Mouse (Mus musculus) frontal cortex, postnatal 10 days (tissue): Measurements from ENCODE around the gene Rnf212b.

Experiments used
- DNase-seq, 2 experiments: peaks; one replicate each; pipeline ENCODE4 v3.0.0; 2022; ENCODE audit warnings: low spot score in 2 of 2, mixed read lengths in 1 of 2

Rnf212b gene

GRCm38 (mm10) chr14:54796760-54797159 lies 17.2 kb upstream of the Rnf212b start:
- DNase-seq = no peak

- DNase-seq = no peak
Observed at GRCm38 (mm10) chr14:54799686-54800085, 14.3 kb upstream of the Rnf212b start.

GRCm38 (mm10) chr14:54802428-54802827 lies 11.5 kb upstream of the Rnf212b start:
- no peak for DNase-seq

GRCm38 (mm10) chr14:54806124-54806523 lies 7.8 kb upstream of the Rnf212b start:
- DNase-seq = no peak

- DNase-seq = no peak
Observed at GRCm38 (mm10) chr14:54808718-54809667, 4.9 kb upstream of the Rnf212b start.

- DNase-seq = no peak
Observed at GRCm38 (mm10) chr14:54809668-54810033, 4.3 kb upstream of the Rnf212b start.

- DNase-seq = no peak
Observed at GRCm38 (mm10) chr14:54815737-54816136, 1.8 kb downstream of the Rnf212b start.

- no peak for DNase-seq
Observed at GRCm38 (mm10) chr14:54817791-54818190, 3.9 kb downstream of the Rnf212b start.

- no peak for DNase-seq
Observed at GRCm38 (mm10) chr14:54822301-54822700, 8.4 kb downstream of the Rnf212b start.

- DNase-seq = no peak
Observed at GRCm38 (mm10) chr14:54823716-54824115, 9.8 kb downstream of the Rnf212b start.

- DNase-seq = no peak
Observed at GRCm38 (mm10) chr14:54843461-54843860, 29.5 kb downstream of the Rnf212b start.

- no peak for DNase-seq
Observed at GRCm38 (mm10) chr14:54855726-54856125, 41.8 kb downstream of the Rnf212b start.

GRCm38 (mm10) chr14:54856703-54857102 lies 42.8 kb downstream of the Rnf212b start:
- no peak for DNase-seq

- DNase-seq = no peak
Observed at GRCm38 (mm10) chr14:54857891-54858290, 44.0 kb downstream of the Rnf212b start.

- peak in 1 of 2 experiments; percentile 36 for DNase-seq
Observed at GRCm38 (mm10) chr14:54860511-54860910, 46.6 kb downstream of the Rnf212b start.

- DNase-seq = peak; percentile 87 to 89
Observed at GRCm38 (mm10) chr14:54863501-54864312, 49.8 kb downstream of the Rnf212b start.

- no peak for DNase-seq
Observed at GRCm38 (mm10) chr14:54864313-54865036, 50.5 kb downstream of the Rnf212b start.

- no peak for DNase-seq
Observed at GRCm38 (mm10) chr14:54865626-54866025, 51.7 kb downstream of the Rnf212b start.

GRCm38 (mm10) chr14:54866268-54866667 lies 52.3 kb downstream of the Rnf212b start:
- no peak for DNase-seq

- DNase-seq = no peak
Observed at GRCm38 (mm10) chr14:54866936-54867335, 53.0 kb downstream of the Rnf212b start.

GRCm38 (mm10) chr14:54868026-54868425 lies 54.1 kb downstream of the Rnf212b start:
- no peak for DNase-seq

GRCm38 (mm10) chr14:54870861-54871260 lies 56.9 kb downstream of the Rnf212b start, which contains the start of gene Homez:
Gene Homez, minus strand, starts transcription at chr14:54870961.
- no peak for DNase-seq
